Mouse (Mus musculus): Measurements from ENCODE around the gene Tmbim6.

DNA sequence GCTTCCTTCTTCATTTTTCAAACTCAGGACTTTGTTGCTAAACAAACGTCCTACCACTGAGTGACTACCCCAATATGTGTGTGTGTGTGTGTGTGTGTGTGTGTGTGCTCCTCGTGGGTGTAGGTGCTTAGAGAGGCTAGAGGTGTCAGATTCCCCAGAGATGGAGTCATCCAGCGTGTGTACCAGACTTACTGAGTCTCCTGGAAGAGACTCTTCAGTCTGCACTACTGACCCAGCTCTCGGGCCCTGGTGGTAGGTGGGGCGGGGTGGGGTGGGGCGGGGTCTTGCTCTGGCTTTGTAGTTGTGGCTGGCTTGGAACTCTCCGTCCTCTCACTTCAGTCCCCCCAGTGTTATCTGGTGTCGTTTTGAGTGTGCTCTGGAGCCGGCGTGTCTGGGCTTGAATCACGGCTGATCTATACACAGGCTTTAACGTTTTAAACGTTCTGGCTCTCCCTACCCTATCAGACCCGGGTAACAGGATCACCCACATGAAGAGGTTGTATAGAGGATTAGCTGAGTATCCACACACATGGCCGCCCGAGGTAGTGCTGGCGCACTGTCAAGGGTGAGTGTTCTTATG is 25.1 kb downstream of the Tmbim6 start:
- TF ChIP-seq POLR2A (IDR thresholded peaks at IDR 0.05; ENCODE audit: low read depth, low read length) (no peak), CTCF (IDR thresholded peaks at IDR 0.05; ENCODE audit: extremely low read depth, insufficient read length, insufficient replicate concordance, low read depth, low read length) (no peak)

Measured in small intestine, adult 2 months (tissue).